Mouse (Mus musculus): ENCODE results near the gene Lpp. TPM values are rescaled to one million over a fixed set of nuclear protein-coding genes. Genes with fewer than 3 reads are reported as not detected.

Lpp gene
- polyA plus RNA-seq, 1 experiment from 2014 or later = 46.6 TPM

DNA sequence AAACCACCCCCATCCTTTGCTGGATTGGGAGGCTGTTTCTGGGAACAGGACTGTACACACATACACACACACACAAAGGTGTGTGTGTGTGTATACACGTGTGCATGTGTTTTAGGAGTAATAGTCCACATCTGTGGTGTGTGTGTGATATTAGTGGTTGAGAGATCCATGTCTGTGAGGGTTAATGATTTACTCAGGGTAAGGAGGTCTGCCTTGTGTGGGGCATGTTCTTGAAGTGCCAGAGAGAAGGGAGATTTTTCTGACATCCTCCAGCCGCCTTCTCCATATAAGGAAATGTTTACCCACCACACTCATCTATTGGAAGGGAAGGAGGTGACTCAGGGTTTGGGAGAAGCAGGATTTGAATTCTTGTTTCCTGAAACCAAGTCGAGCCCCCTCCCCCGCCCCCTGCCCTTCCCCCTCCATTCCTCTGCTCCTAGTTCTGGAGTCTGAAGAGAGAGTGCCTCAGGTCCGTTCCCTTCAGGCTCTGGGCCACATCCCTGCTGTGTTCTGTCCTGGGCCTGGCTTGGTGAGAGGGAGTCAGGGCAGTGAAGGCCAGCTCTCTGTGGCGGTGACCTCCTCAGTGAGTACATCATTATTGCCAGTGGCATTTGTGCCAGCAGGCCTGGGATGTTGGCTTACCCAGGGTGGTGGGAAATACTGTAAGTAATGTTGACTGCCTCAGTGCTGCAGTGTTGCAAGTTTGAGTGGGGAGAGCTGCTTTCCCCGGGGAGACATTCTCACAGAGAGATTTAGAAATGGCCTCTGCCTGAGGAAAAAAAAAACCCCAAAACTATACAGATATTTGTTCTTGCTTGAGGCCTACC lies 54.6 kb downstream of the Lpp start:
- peak; percentile 29; the same call in 1 of the 2 replicates for ATAC-seq (ENCODE audit: insufficient number of reproducible peaks, insufficient read depth, low FRiP score, low read depth)
- Histone ChIP-seq H3K27me3 (ENCODE audit: control insufficient read depth, insufficient read depth, low read length) (no peaks in the 10 kb centered on the region), H3K4me1 (ENCODE audit: control insufficient read depth in 2 of 2, insufficient read depth in 2 of 2, low read length in 2 of 2) (peaks cover 26 to 70% of the 10 kb centered on the region in 2 experiments), H3K4me2 (ENCODE audit: low read length) (0 out of 2 replicates have a peak overlapping the region, but pooled peaks have one; percentile 6), H3K4me3 (ENCODE audit: control insufficient read depth in 1 of 2, insufficient read depth in 1 of 2, low read depth in 1 of 2, low read length in 2 of 2) (no peak overlapping the region), H3K27ac (replicated peaks in 1 of 2; ENCODE audit: control insufficient read depth in 1 of 2, insufficient read depth in 1 of 2, low read depth in 2 of 2, low read length in 2 of 2) (peak overlapping the region; percentile 25 to 56; a peak in 3 of 4 replicates), H3K9ac (ENCODE audit: low read length) (no peak overlapping the region), H3K36me3 (ENCODE audit: control insufficient read depth, insufficient read depth, low read length) (peaks cover 23% of the 10 kb centered on the region), H3K9me3 (ENCODE audit: control insufficient read depth, low read length) (no peaks in the 10 kb centered on the region)
- 32% methylated on average over 7 of the region's 7 CpGs for WGBS

DNA sequence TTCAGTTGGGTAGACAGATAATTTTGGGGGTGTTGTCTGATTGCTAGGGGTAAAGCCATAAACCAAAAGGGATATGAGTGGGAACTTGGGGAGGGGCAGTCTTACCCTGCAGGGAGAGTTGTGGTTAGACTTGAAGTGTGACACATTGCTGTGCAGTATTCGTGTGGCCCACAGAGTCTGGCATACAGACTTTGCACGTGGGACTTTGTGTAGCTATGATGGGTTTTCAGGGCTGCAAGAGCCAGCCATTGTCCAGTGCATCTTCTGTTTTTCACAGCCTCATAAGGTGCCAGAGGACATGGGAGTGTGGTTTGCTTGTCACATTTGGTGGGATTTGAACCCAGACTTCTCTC lies 55.2 kb downstream of the Lpp start:
- Histone ChIP-seq H3K4me1 (ENCODE audit: control insufficient read depth in 2 of 2, insufficient read depth in 2 of 2, low read length in 2 of 2) (peaks cover 25 to 70% of the 10 kb centered on the region in 2 experiments), H3K27ac (replicated peaks in 1 of 2; ENCODE audit: control insufficient read depth in 1 of 2, insufficient read depth in 1 of 2, low read depth in 2 of 2, low read length in 2 of 2) (no peak overlapping the region), H3K9ac (ENCODE audit: low read length) (no peak overlapping the region), H3K9me3 (ENCODE audit: control insufficient read depth, low read length) (no peaks in the 10 kb centered on the region), H3K4me2 (ENCODE audit: low read length) (0 out of 2 replicates have a peak overlapping the region, but pooled peaks have one; percentile 6), H3K4me3 (ENCODE audit: control insufficient read depth in 1 of 2, insufficient read depth in 1 of 2, low read depth in 1 of 2, low read length in 2 of 2) (no peak overlapping the region), H3K36me3 (ENCODE audit: control insufficient read depth, insufficient read depth, low read length) (peaks cover 19% of the 10 kb centered on the region), H3K27me3 (ENCODE audit: control insufficient read depth, insufficient read depth, low read length) (no peaks in the 10 kb centered on the region)
- ATAC-seq (ENCODE audit: insufficient number of reproducible peaks, insufficient read depth, low FRiP score, low read depth) = no peak
- 54% methylated on average over 2 of the region's 2 CpGs for WGBS

DNA sequence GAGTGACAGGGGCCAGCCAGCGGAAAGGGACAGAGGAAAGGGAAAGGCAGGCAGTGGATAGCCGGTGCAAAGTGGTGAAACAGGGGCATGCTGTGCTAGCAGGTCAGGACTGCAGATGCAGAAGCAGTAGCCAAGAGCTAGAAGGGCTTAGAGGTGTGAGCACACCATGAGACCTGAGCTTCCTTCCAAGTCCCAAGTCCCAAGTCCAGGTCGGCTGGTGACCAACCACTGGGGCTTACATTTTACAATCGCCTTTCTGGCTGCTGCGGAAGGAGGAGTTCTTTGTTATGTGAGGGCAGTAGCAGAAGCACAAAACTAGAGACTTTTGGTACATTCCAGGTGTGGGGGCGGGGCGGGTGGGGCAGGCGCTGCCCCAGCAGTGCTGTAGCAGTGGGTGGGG lies 56.5 kb downstream of the Lpp start:
- H3K9ac ChIP-seq (ENCODE audit: low read length) = no peak overlapping the region
- no peak overlapping the region for H3K27ac ChIP-seq (replicated peaks in 1 of 2; ENCODE audit: control insufficient read depth in 1 of 2, insufficient read depth in 1 of 2, low read depth in 2 of 2, low read length in 2 of 2)
- no peak overlapping the region for H3K4me3 ChIP-seq (ENCODE audit: control insufficient read depth in 1 of 2, insufficient read depth in 1 of 2, low read depth in 1 of 2, low read length in 2 of 2)
- 30% methylated on average over 8 of the region's 8 CpGs for WGBS
- peaks cover 26 to 74% of the 10 kb centered on the region in 2 experiments for H3K4me1 ChIP-seq (ENCODE audit: control insufficient read depth in 2 of 2, insufficient read depth in 2 of 2, low read length in 2 of 2)
- ATAC-seq (ENCODE audit: insufficient number of reproducible peaks, insufficient read depth, low FRiP score, low read depth) = no peak
- H3K27me3 ChIP-seq (ENCODE audit: control insufficient read depth, insufficient read depth, low read length) = no peaks in the 10 kb centered on the region
- H3K4me2 ChIP-seq (ENCODE audit: low read length) = no peak overlapping the region; the same call in 1 of the 2 replicates
- no peaks in the 10 kb centered on the region for H3K9me3 ChIP-seq (ENCODE audit: control insufficient read depth, low read length)
- H3K36me3 ChIP-seq (ENCODE audit: control insufficient read depth, insufficient read depth, low read length) = peaks cover 17% of the 10 kb centered on the region

DNA sequence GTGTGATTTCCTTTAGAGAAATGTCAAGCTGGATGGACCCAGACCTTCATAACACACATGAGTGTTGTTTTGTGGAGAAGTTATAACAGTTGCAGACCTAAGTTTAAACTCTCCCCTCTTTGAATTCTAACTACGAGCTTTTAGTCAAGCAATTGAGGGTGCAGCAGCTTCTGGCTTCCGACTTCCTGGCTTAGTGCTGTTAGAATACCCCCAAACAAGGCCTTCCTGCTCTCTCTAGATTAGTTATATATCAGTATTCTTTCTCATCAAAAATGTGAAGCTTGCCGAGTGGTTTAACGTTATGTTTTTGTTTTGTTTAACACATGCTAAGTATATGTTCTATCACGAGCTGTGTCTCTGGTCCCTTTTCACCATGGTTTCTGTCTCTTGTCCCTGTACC lies 56.9 kb downstream of the Lpp start:
- Histone ChIP-seq H3K4me1 (ENCODE audit: control insufficient read depth in 2 of 2, insufficient read depth in 2 of 2, low read length in 2 of 2) (peaks cover 26 to 74% of the 10 kb centered on the region in 2 experiments), H3K9ac (ENCODE audit: low read length) (no peak overlapping the region)

DNA sequence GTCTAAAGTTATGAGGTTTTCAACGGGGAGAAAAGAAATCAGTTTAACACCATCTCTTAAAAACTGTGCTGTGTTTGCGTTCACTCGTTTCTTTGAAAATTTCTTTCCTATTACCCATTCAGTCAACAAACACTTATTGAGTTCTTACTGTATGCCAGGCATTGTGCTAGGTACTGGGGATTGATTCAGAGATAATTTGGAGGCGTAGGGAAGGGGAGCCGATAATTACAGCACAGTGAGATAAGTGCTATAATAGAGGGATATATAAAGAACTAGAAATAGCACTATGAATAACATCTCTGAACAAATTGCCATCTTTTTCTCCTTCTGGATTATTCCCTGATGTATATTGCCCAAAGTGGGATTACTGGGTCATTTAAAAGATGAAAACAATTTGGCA lies 57.8 kb downstream of the Lpp start:
- peaks cover 28 to 73% of the 10 kb centered on the region in 2 experiments for H3K4me1 ChIP-seq (ENCODE audit: control insufficient read depth in 2 of 2, insufficient read depth in 2 of 2, low read length in 2 of 2)
- H3K27me3 ChIP-seq (ENCODE audit: control insufficient read depth, insufficient read depth, low read length) = no peaks in the 10 kb centered on the region
- no peak overlapping the region for H3K4me2 ChIP-seq (ENCODE audit: low read length)
- 51% methylated on average over 5 of the region's 5 CpGs for WGBS
- no peak for ATAC-seq (ENCODE audit: insufficient number of reproducible peaks, insufficient read depth, low FRiP score, low read depth)
- H3K36me3 ChIP-seq (ENCODE audit: control insufficient read depth, insufficient read depth, low read length) = peaks cover 5% of the 10 kb centered on the region
- H3K9me3 ChIP-seq (ENCODE audit: control insufficient read depth, low read length) = no peaks in the 10 kb centered on the region
- no peak overlapping the region for H3K4me3 ChIP-seq (ENCODE audit: control insufficient read depth in 1 of 2, insufficient read depth in 1 of 2, low read depth in 1 of 2, low read length in 2 of 2)
- no peak overlapping the region for H3K27ac ChIP-seq (replicated peaks in 1 of 2; ENCODE audit: control insufficient read depth in 1 of 2, insufficient read depth in 1 of 2, low read depth in 2 of 2, low read length in 2 of 2)
- H3K9ac ChIP-seq (ENCODE audit: low read length) = no peak overlapping the region

More for the DNA sequence above, 56.9 kb downstream of the Lpp start:
- Histone ChIP-seq H3K27ac (replicated peaks in 1 of 2; ENCODE audit: control insufficient read depth in 1 of 2, insufficient read depth in 1 of 2, low read depth in 2 of 2, low read length in 2 of 2) (no peak overlapping the region), H3K4me3 (ENCODE audit: control insufficient read depth in 1 of 2, insufficient read depth in 1 of 2, low read depth in 1 of 2, low read length in 2 of 2) (no peak overlapping the region), H3K9me3 (ENCODE audit: control insufficient read depth, low read length) (no peaks in the 10 kb centered on the region), H3K4me2 (ENCODE audit: low read length) (no peak overlapping the region), H3K36me3 (ENCODE audit: control insufficient read depth, insufficient read depth, low read length) (peaks cover 13% of the 10 kb centered on the region), H3K27me3 (ENCODE audit: control insufficient read depth, insufficient read depth, low read length) (no peaks in the 10 kb centered on the region)
- ATAC-seq (ENCODE audit: insufficient number of reproducible peaks, insufficient read depth, low FRiP score, low read depth) = no peak
- WGBS = 47% methylated on average over 5 of the region's 5 CpGs

DNA sequence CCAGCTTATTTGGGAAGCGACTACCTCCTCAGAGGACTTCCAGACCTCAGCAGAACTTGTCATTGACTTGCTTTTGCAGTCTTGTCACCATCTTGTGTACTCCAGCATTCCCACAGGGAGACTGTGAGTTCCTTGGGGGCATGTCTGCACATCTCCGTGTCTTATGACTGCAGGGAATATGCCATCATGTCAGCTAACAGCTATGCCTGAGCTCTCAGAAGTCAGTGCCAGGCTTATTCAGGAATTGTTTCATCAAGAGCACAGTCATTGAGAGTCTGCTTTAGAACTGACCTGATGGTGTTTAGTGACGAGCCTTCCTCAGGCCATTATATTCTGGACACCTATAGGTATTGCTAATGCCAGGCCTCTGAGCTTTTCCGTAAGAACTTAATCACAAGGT lies 60.2 kb downstream of the Lpp start:
- Histone ChIP-seq H3K4me3 (ENCODE audit: control insufficient read depth in 1 of 2, insufficient read depth in 1 of 2, low read depth in 1 of 2, low read length in 2 of 2) (no peak overlapping the region), H3K4me2 (ENCODE audit: low read length) (no peak overlapping the region), H3K27me3 (ENCODE audit: control insufficient read depth, insufficient read depth, low read length) (no peaks in the 10 kb centered on the region), H3K27ac (replicated peaks in 1 of 2; ENCODE audit: control insufficient read depth in 1 of 2, insufficient read depth in 1 of 2, low read depth in 2 of 2, low read length in 2 of 2) (no peak overlapping the region), H3K4me1 (ENCODE audit: control insufficient read depth in 2 of 2, insufficient read depth in 2 of 2, low read length in 2 of 2) (peaks cover 21 to 59% of the 10 kb centered on the region in 2 experiments), H3K9me3 (ENCODE audit: control insufficient read depth, low read length) (no peaks in the 10 kb centered on the region), H3K36me3 (ENCODE audit: control insufficient read depth, insufficient read depth, low read length) (peaks cover 21% of the 10 kb centered on the region), H3K9ac (ENCODE audit: low read length) (no peak overlapping the region)
- ATAC-seq (ENCODE audit: insufficient number of reproducible peaks, insufficient read depth, low FRiP score, low read depth) = no peak
- WGBS = 59% methylated on average over 4 of the region's 4 CpGs

DNA sequence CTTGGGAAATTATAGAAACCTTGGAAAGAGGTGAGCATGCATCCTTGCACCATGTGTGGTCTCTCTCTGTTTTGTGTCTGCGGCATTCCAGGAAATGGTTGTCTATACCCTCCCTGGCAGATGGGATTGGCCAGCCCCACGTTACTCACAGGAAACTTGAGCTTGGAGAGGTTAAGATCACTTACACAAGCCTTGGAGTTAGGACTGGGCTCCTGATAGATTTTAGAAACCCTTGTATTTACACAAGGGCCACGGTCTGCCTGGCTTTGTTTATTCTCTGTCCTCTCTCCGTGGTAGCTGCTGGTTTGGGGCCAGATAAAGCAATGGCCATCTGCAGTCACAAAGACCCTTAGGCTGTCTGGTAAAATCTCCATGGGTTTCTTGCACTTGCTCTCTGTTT lies 61.2 kb downstream of the Lpp start:
- peaks cover 19 to 51% of the 10 kb centered on the region in 2 experiments for H3K4me1 ChIP-seq (ENCODE audit: control insufficient read depth in 2 of 2, insufficient read depth in 2 of 2, low read length in 2 of 2)
- no peak for ATAC-seq (ENCODE audit: insufficient number of reproducible peaks, insufficient read depth, low FRiP score, low read depth)
- no peak overlapping the region for H3K4me3 ChIP-seq (ENCODE audit: control insufficient read depth in 1 of 2, insufficient read depth in 1 of 2, low read depth in 1 of 2, low read length in 2 of 2)
- no peak overlapping the region for H3K4me2 ChIP-seq (ENCODE audit: low read length)
- peaks cover 22% of the 10 kb centered on the region for H3K36me3 ChIP-seq (ENCODE audit: control insufficient read depth, insufficient read depth, low read length)
- H3K9me3 ChIP-seq (ENCODE audit: control insufficient read depth, low read length) = no peaks in the 10 kb centered on the region
- H3K9ac ChIP-seq (ENCODE audit: low read length) = no peak overlapping the region
- H3K27ac ChIP-seq (replicated peaks in 1 of 2; ENCODE audit: control insufficient read depth in 1 of 2, insufficient read depth in 1 of 2, low read depth in 2 of 2, low read length in 2 of 2) = 0 out of 4 replicates have a peak overlapping the region, but pooled peaks of 1 of the 2 experiments have one; percentile 1
- H3K27me3 ChIP-seq (ENCODE audit: control insufficient read depth, insufficient read depth, low read length) = no peaks in the 10 kb centered on the region
- WGBS = 30% methylated on average over 4 of the region's 4 CpGs

All from heart, embryonic 14.5 days (tissue).